Mouse (Mus musculus): ENCODE measurements at regions not wholly inside any gene's neighbourhood (a gene's known extent, or its start where the extent isn't known, plus 50 kb on each side); places are given as distances from the start of the nearest gene placed in this dataset.

DNA sequence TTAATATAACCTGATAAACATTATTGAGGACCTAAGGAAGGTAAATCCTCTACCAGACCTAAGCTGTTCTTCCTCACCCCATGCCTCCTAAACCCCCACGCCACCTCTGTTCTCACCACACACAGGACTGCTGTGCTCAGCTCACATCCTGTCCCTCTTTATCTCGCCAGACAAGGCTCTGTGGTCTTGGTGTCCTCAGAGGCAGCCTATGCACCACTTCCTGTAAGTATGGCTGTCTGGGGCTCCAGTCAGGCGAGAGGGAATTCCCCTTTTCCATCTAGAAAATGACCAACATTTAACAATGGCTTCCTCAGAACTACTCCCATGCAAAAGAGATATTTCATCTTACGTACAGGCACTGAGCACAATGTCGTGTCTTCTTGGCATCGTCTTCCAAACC, 86.2 kb upstream of the Dhrs4 start:
- no peak for DNase-seq (ENCODE audit: low spot score in 2 of 2)

- DNase-seq (ENCODE audit: low spot score in 2 of 2), result no peak
These were observed 72.4 kb upstream of the Dhrs4 start for GRCm38 (mm10) chr14:55406146-55406545.
